Mouse (Mus musculus): ENCODE results near the gene Psmd13. TPM values are rescaled to one million over a fixed set of nuclear protein-coding genes. Genes with fewer than 3 reads are reported as not detected.

Gene Psmd13
- polyA plus RNA-seq (2017; shearing (Covaris generic)), result 199 TPM

DNA sequence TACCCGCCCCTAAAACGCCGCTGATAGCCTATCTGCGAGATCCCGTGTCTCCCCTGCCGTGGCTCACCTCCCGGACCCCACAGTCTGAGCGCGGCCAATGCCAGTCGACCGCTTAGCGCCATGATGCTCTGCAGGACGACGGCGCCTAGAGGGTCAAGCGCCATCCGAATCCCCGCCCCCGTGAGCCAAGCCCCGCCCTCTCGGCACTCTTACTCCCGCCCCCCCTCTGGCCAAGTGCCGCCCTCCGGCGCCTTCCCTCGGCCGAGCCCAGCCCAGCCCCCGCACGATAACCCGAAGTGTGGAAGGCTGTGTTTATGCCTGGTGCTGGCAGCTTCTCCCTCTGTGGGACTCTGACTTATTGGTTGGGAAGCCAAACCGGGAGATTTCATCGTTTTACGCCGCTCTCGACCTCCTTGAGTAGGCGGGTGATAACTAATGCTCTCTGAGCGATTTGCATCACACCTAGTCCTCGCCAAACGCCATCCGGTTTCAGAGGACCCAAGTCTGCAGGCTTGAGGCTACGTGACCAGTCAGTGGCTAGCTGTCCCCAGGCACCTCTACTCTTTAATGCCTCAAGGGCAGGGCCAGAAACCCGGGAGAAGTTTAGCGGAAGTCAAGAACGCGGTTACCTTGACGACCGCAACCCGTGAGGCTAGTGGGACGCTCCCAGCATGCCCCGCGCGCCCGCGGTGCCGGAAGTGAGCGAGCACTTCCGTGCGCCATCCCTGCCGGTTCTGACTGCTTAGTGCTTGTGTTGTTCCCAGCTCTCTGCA lies at the start of gene Psmd13, which contains the start of gene Sirt3:
Psmd13 (plus strand) TSS at position 273 of the 773 bp plus-strand sequence.
Sirt3 (minus strand) TSS at position 614 of the 773 bp plus-strand sequence.

DNA sequence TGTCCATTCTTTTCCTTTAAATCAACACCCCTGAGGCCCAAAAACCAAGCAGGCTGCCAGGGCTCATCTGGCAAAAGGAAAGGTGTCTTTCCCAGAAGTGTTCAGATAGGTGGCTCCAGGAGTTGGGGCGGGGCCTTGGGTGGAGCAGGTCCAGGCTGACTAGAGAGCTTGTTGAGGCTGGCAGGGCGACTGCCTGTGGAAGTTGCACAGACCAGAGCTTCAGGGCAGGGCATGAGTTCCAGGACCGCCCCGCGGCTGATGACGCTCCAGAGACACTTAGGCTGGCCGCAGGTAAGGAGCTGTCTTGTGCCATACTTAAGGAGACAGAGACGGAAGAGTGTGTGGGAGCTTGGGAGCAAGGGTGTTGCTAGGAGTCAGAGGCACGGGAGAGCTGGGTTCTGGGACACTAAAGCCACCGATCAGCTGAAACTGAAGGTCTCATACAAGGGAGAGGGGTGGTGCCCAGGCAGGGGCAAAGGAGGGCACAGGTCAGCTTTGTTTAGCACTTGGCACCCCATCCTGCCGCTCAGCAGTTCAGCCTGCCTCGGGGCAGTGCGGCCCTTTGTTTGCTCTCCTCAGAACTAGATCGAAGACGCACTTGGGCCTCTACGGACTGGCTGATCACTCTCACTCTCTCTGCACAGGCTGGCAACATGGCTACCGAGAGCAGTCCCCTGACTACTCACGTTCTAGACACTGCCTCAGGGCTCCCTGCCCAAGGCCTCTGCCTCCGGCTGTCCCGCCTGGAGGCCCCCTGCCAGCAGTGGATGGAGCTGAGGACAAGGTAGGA lies 46.6 kb upstream of the Psmd13 start, which contains the start of gene Urah:
Urah (plus strand) TSS at position 51 of the 790 bp plus-strand sequence.

DNA sequence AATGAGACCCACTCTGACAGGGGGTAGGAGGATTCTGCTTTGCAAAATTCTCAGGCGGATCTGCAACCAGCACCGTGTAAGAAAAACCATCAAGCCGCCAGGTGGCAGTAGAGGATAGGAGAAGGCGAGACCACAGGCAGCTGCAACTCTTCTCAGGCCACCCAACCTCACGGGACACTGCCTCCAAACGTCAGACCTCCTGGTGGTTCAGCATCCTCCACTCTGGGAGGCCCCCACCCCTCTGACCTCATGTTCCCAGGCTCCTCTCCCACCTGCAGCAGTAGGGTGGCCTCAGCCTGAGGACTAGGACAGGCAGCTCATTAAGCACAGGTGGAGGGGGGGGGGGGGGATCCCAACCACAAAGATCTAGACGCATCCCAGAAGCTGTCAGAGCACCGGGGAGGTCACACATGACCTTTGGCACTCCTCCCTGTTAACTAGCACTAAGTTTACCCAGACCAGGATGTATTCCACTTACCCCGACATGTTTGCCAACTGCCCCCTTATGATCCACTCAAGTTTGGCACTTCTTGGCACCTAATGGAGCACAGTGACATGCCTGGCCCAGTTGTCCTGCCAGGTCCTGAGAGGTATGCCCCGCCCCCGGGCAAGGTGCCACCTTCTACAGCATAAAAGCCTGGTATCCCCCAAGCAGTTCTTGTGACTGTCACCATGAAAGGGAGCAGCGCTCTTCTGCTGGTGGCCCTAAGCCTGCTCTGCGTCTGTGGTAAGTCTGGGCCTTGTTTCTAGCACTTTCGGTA lies 36.7 kb upstream of the Psmd13 start, which contains the start of gene Scgb1c1:
Scgb1c1 (plus strand) TSS at position 643 of the 761 bp plus-strand sequence.

DNA sequence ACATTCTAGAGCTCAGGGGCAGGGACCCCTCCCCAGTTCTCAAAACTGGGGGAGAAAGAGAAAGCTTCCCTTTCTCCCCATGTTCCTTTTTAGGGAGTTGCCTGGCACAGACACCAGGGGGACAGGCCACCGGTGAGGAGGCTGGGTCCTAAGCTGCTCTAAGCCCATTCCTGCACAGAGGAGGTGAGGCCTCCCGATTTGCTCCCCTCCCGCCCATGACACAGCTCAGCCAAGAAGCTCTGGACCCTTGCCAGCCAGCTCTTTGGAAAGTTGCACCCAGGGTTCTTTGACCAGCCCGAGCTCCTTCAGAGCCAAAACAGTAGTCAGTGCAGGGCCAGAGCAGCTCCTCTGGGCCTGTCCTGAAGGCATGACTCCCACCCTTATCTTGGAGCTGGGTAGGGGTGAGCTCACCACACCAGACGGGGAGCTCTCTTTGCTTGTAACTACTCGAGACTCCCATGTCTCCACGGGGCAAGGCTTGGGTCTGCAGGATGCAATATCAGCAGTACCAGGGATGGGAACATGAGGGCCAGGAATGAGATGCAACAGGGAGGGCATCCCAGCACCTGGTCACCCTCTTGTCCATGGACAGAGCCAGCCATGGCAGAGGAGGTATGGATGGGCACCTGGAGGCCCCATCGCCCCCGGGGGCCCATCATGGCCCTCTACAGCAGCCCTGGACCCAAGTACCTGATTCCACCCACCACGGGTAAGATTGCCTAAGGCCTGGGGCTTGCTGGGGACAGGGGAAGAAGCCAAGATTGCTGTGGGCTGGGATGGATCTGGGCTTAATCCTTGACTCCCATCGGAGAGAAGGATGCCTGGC lies 33.8 kb upstream of the Psmd13 start, which contains the start of gene Odf3:
Odf3 (plus strand) TSS at position 51 of the 826 bp plus-strand sequence.

DNA sequence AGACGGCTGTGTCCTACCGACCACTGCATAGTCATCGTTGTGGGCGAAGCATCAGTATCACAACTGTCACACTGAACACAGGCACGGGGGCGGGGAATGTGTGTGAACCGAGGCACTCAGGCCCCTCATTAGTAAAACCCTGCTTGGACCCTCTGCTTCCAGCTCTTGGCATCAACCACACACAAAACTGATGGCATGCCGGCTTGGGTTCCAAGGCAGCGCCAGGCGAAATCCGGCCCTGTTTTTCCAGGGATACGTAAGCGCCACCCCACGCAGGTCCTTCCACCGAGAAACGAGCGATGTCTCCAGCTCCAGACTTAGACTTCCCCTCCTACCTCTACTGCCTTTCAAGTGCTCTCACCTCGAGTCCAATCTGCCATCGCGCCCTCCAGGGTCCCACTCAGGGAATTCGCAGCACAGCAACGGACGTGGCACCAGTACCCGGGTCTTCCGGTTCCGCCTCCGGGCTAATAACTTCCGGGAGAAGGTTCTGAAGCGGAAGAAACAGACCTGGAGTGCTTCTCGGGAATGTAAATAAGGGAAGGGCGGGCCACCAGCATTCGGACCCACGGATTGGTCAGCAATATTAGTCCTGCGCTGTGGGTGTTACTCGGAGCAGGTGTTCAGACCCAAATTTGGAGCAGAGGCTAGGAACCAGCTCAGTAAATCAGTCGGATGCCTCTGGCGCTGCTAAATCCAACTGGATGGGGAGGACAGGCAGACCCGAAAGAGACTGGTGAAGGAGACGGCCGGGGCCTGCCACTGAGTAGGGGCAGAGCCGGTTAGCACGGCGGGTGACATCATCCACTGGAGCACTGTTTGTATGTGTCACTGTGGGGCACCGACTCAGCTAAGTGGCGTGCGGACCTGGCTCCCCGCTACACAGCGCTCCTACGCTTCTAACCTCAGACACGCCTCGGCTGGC lies 25.6 kb upstream of the Psmd13 start, which contains the start of gene Gm45785:
Gm45785 (minus strand) TSS at position 472 of the 925 bp plus-strand sequence.

DNA sequence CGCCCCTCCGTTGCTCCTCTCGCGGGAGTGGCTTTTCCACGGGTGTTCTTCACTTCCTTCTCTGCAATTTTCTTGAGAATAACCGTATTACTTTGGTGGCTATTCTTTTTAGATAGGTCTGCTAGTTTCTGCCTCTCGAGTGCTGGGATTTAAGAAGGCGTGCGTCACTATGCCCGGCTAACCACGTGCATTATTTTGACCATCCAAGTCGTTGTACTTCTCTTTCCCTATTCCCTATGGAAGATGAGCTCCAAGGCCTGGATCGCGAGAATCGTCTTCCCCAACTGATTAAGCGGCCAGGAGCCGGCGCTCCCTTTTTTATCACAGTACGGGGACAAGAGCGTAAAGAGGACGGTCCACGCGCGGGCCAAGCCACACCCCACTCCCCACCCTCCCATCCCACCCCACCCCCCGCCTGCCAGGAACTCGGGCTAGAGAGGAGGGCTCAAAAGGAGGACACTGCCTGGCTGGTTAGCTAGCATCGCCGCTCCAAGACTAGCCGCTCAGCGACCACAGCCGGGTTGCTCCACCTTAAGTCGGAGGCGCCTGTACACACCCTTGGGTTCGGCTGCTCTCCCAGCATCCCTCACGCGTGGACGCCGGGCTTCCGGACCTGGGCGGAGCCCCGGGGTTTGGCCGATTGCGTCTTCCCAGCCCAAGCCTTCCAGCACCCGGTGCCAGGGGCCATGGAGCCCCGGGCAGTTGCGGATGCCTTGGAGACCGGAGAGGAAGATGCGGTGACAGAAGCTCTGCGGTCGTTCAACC lies 24.8 kb upstream of the Psmd13 start, which contains the start of gene Ric8a:
Ric8a (plus strand) TSS at position 173 of the 765 bp plus-strand sequence.

DNA sequence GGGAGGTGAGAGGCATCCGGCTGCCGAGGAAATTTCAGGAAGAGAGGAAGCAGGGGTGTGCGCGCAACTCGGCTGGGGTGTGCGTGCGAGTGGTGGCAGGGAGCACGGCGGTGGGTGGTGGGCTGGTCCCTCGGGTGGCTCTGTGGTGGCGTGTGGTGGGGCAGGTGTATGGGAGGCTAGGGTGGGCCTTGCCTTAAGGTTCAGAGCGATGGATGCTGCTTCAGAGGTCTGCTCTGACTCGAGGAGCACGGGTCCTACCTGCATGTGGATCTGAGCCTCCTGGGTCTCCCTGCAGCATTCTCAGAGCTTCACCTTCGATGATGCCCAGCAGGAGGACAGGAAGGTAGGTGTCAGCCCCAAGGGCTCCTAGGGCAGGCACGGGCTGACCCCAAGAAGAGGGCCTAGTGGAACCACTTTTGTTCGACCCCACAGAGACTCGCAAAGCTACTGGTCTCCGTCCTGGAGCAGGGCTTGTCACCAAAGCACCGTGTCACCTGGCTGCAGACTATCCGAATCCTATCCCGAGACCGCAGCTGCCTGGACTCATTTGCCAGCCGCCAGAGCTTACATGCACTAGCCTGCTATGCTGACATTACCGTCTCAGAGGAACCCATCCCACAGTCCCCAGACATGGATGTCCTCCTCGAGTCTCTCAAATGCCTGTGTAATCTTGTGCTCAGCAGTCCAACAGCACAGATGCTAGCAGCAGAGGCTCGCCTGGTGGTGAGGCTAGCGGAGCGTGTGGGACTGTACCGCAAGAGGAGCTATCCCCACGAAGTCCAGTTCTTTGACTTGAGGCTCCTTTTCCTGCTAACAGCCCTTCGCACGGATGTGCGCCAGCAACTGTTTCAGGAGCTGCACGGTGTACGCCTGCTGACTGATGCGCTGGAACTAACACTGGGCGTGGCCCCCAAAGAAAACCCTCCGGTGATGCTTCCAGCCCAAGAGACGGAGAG lies 23.9 kb upstream of the Psmd13 start, which contains the start of gene Bet1l:
Bet1l (minus strand) TSS at position 28 of the 956 bp plus-strand sequence.

DNA sequence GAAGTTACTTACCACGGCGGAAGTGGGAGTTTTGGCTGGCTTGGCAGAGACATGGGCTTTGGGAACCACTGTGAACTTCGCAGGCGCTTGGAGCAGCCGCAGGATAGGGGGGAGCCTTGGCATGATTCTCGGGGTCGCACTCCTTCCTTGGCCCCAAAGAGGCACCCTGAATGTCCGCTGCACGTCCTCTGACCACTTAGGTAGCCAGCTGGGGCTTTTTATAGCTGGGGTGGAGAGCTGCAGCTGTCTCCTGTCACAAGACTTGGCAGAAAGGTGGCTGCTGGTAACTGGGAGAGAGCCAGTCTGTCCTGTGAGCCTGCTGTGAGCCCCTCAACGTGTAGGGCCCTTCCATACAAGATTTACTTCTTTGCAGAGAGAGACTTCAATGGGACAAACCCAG lies 18.5 kb downstream of the Psmd13 start, which contains the start of gene Cox8b:
Cox8b (minus strand) TSS at position 227 of the 400 bp plus-strand sequence.

DNA sequence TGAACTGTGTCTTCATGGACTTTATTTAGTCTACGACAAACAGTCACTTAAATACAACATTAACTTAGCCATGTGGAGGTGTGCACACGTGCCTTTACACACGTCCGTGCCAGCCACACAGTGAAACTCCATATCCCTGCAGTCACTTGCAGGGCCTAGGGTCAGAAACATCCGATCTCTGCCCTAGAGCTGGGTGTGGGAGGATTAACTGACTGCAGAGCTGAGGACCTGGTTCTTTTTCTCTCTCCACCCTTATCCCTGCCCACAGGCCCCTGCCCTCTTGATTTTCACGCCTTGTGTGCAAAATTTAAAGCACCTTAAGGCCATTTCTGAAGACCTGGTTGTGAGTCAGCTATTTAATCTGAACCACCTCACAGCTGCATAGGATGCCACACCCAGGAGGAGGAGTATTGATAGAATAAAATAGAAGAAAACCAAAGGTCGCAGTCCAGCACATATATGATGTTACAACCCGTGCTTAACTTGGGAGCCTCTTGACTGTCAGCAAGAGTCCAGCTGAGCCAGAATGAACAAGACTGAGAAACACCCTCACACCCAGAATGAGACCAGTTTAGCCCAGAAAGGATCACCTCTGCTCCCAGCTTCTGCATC lies 38.8 kb downstream of the Psmd13 start, which contains the start of gene Nlrp6:
Nlrp6 (plus strand) TSS at position 485 of the 612 bp plus-strand sequence.

DNA sequence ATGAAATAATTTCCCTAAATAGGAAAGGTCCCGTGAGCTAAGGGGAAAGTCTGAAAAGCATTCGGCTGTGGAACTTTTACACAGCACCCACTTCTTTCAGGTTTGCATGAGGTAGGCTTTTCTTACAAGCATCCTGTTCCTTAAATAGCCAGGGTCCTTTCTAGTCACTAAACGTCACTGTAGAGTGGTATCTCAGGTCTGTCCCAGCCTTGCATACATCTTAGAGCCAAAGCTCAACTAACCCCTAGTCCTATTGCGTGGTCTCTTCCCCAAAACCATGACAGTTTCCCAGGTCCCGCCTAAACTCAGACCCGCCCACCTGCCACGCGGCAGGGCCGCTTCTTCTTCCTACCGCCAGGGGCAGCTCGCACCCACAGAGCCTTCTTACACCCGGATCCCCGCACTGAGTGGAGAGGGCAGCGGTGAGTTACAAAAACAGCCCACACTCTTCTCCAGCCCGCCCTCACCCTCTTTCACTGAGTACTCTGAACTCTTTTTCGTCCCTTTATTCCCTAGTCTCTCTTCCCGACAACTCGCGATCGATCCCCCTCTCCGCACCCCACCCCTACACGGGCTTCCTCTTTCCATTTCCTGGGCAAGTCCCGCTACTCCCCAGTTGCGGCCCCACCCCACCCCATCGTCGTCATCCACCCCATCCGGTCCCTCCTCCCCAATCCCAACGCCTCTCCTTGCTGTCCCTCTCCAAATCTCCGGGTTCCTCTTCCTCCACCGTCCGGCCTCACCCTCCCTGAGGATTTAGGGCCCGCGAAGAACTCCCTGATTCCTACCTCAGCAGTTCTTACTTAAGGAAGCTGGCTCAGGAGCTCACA lies 59.7 kb downstream of the Psmd13 start, which contains the start of gene Pgghg:
Pgghg (plus strand) TSS at position 170 of the 830 bp plus-strand sequence.

Other genes starting within 250 kb of the Psmd13 start
- not detected for gene Olfr53, start 235.5 kb upstream of the Psmd13 start, polyA plus RNA-seq (2017; shearing (Covaris generic))
- gene Olfr539, start 222.0 kb upstream of the Psmd13 start, polyA plus RNA-seq (2017; shearing (Covaris generic)), result 0.05 TPM
- 0.07 TPM for gene Olfr45, start 200.0 kb upstream of the Psmd13 start, polyA plus RNA-seq (2017; shearing (Covaris generic))
- not detected for gene Olfr541, start 184.7 kb upstream of the Psmd13 start, polyA plus RNA-seq (2017; shearing (Covaris generic))
- not detected for gene Cyp2e1, start 118.2 kb upstream of the Psmd13 start, polyA plus RNA-seq (2017; shearing (Covaris generic))
- 0.84 TPM for gene Syce1, start 94.1 kb upstream of the Psmd13 start, polyA plus RNA-seq (2017; shearing (Covaris generic))
- gene Zfp941, start 59.8 kb upstream of the Psmd13 start, polyA plus RNA-seq (2017; shearing (Covaris generic)), result 0.20 TPM
- gene Urah, start 47.0 kb upstream of the Psmd13 start, polyA plus RNA-seq (2017; shearing (Covaris generic)), result not detected
- gene Scgb1c1, start 36.4 kb upstream of the Psmd13 start, polyA plus RNA-seq (2017; shearing (Covaris generic)), result not detected
- gene Odf3, start 34.2 kb upstream of the Psmd13 start, polyA plus RNA-seq (2017; shearing (Covaris generic)), result 0.16 TPM
- not detected for gene Gm45785, start 25.6 kb upstream of the Psmd13 start, polyA plus RNA-seq (2017; shearing (Covaris generic))
- gene Ric8a, start 25.0 kb upstream of the Psmd13 start, polyA plus RNA-seq (2017; shearing (Covaris generic)), result 134 TPM
- gene Bet1l, start 24.4 kb upstream of the Psmd13 start, polyA plus RNA-seq (2017; shearing (Covaris generic)), result 43.1 TPM
- 8.4 TPM for gene Sirt3, start 341 bp downstream of the Psmd13 start, polyA plus RNA-seq (2017; shearing (Covaris generic))
- not detected for gene Cox8b, start 18.5 kb downstream of the Psmd13 start, polyA plus RNA-seq (2017; shearing (Covaris generic))
- not detected for gene Nlrp6, start 38.9 kb downstream of the Psmd13 start, polyA plus RNA-seq (2017; shearing (Covaris generic))
- gene Pgghg, start 59.4 kb downstream of the Psmd13 start, polyA plus RNA-seq (2017; shearing (Covaris generic)), result 34.4 TPM
- gene Ifitm5, start 68.3 kb downstream of the Psmd13 start, polyA plus RNA-seq (2017; shearing (Covaris generic)), result 0.48 TPM
- gene Gm45717, start 74.0 kb downstream of the Psmd13 start, polyA plus RNA-seq (2017; shearing (Covaris generic)), result not detected
- 16.6 TPM for gene Ifitm2, start 74.0 kb downstream of the Psmd13 start, polyA plus RNA-seq (2017; shearing (Covaris generic))
- not detected for gene Ifitm1, start 85.3 kb downstream of the Psmd13 start, polyA plus RNA-seq (2017; shearing (Covaris generic))
- 8.0 TPM for gene Ifitm3, start 128.8 kb downstream of the Psmd13 start, polyA plus RNA-seq (2017; shearing (Covaris generic))
- gene Ifitm6, start 136.0 kb downstream of the Psmd13 start, polyA plus RNA-seq (2017; shearing (Covaris generic)), result 0.28 TPM
- gene Gm17387, start 147.2 kb downstream of the Psmd13 start, polyA plus RNA-seq (2017; shearing (Covaris generic)), result not detected
- gene B4galnt4, start 179.1 kb downstream of the Psmd13 start, polyA plus RNA-seq (2017; shearing (Covaris generic)), result 10.0 TPM
- gene Pkp3, start 196.2 kb downstream of the Psmd13 start, polyA plus RNA-seq (2017; shearing (Covaris generic)), result 286 TPM
- 209 TPM for gene Sigirr, start 218.6 kb downstream of the Psmd13 start, polyA plus RNA-seq (2017; shearing (Covaris generic))
- not detected for gene Ano9, start 235.8 kb downstream of the Psmd13 start, polyA plus RNA-seq (2017; shearing (Covaris generic))
- gene Ptdss2, start 240.4 kb downstream of the Psmd13 start, polyA plus RNA-seq (2017; shearing (Covaris generic)), result 22.4 TPM